Mouse (Mus musculus) monocyte, adult 5-6 weeks (primary cell): ENCODE results near the gene Hs6st3. TPM values are rescaled to one million over a fixed set of nuclear protein-coding genes. Genes with fewer than 3 reads are reported as not detected.

Experiments used
- ATAC-seq: fragments of 153-309, 156-312 bp; replicated peaks from 2 replicates; pipeline ENCODE4 v1.8.0; 2017; ENCODE audit warnings: mild to moderate bottlenecking; ENCODE audit not compliant: low TSS enrichment, insufficient number of reproducible peaks, severe bottlenecking, poor library complexity, low FRiP score
- total RNA-seq: library from RNA; stranded (forward); fragments of 200-1000, 200-491, 200-594 nt; gene quantifications from 3 replicates; pipeline ENCODE4 v1.2.3, GENCODE M21; 2017

The Hs6st3 gene
- total RNA-seq, 1 experiment from 2014 or later = not detected

DNA sequence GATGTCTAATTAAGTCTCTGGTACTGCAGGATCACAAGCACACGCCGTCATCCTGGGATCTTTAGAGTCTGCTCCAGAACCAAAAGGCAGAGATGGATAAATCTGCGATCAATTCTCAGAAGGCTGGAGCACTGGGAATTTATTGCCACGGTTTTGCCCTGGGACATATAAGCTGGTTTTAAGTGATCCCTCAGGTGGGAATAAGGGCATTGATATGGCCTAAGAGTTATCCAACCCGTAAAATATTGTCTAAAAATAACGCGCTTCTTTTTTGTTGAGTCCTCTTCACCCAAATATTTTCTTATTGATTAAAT lies 693.8 kb downstream of the Hs6st3 start:
- ATAC-seq = no peak

DNA sequence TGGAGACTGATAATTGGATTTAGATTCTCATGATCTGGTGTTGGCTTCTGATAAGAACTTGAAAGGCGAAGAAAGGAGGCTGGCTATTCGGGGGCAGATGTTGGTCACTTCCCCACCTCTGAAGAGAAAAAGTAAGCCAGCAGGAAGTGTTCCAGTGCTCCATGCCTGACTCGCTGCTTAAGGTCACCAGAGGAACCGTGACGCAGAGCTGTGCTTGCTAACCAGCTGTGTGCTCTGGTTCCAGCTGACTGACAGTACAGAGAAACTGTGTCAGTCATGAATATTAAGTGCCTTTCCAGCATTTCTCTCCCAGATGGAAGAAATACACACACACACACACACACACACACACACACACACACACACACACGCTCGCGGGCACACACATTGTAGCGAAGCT lies 694.8 kb downstream of the Hs6st3 start:
- ATAC-seq = no peak

DNA sequence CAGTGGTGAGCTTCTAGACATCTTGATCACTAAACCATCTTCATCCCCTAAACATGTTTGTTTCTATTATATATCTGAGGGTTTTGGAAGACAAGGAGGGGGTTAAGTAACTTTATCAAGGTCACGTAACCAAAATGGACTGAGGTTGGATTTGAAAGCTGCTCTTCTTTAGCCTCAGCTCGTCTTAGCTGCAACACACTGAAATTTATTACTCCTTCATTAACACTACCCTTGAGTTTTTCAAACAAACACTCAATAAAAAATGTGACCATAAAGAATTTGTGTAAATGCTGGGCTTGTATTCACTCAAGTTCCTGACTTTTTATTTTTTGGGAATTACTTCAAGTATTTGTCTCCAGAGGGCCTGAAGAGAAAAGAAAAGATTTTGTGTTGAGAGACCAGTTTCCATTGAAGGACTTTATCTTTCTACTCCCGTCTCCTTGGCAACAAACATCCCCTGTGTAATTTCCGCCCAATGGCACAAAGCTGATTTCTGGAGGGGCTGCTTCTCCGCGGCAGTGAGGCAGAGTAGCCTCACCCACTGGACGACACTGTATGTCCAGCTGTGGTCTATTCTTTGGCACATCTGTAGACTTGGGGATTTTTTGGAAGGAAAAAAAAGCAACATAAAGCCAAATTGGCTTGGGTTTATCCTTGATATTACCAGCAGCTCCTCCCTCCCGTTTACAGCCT lies 696.0 kb downstream of the Hs6st3 start:
- ATAC-seq = no peak

DNA sequence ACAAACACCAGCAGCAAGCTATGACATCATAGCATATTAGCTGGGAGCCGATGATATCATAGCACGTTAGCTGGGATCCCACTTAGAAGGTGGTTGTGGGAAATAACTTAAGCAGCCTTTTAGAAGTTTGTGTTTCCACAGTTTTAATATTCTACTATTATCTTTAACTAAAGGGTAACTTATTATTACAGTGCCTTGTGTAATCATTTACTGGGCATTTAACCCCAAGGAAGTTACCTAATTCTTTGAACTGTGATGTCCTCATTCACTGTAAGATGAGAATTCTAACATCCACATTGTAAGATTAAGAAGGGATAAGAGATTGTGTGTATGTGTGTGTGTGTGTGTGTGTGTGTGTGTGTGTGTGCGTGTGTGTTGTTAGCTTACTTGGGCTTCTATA lies 697.9 kb downstream of the Hs6st3 start:
- no peak for ATAC-seq

DNA sequence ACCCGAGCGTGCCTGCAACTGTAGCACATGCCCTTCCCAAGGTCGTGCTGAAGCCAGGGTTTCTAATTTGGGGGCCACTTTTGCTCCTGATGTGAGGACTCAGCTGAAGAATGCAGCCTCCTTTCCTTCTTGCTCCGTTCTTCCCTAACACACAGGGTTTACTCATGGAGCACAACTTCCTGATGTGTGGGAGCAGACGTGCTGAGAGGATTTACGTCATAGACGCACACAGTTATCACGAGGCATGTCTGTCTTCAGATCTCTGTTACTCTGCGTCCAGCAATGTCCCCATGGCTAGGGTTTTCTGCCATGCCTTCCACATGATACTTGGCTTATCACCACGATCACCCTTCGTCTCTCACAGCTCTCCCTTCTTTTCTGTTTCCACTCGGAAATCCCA lies 709.4 kb downstream of the Hs6st3 start:
- ATAC-seq = no peak

DNA sequence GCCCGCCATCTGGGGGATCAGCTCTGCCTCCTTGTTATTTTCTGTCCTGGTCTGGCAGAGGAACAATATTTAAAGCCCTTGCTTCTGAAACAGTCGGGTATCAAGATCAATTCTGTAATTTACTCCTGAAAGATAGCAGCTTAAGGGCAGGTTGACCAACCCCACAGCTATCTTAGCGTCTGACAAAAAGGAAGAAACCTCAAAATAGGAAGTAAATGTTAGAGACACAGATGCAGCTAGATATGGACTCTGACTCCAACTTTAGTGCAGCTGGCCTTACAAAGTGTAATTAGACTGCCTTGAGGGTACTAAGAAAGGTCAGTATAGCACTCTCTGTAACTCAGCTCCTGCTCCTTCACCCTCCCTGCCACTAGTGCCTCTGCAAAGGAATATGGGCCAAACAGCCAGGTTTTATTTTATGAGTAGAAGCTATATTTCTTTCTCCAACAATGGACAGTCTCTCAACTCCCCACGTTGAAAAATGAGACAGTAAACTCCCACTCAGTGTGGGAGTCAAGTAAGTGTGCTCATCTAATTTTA lies 710.7 kb downstream of the Hs6st3 start:
- no peak for ATAC-seq

DNA sequence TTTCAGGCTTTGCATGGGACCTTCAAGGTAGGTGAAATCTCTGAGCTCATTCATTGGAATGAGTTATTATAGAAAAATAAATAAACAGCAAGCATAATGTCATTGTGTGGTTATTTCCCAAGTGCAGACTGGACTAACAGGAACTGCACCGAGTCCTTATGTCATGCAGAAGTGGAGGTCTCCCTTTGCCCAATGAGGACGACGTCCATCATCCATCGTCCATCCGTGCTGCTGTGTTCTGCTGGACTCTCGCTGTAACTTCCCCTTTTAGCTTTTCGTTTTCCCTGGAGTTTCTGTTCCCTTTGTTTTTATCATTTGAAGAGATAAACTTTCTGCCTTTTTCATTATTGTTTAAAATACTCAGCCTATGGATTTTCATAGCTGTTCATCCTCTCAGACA lies 711.2 kb downstream of the Hs6st3 start:
- ATAC-seq = no peak

DNA sequence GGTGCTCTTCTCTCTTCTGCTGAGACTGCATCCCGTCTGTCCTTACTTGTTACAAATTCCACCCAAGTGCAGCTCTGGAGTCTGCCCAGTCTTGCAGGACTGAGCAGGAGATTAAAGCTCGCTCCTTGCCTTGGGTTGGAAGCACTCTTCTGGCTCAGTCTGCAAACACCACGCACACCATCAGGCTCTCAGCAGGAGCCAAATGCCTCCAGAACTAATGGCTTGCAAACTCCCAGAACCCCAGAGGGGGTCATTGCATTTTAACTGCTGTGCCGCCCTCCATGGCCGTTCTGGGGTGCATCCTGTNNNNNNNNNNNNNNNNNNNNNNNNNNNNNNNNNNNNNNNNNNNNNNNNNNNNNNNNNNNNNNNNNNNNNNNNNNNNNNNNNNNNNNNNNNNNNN lies 714.0 kb downstream of the Hs6st3 start:
- ATAC-seq = no peak

DNA sequence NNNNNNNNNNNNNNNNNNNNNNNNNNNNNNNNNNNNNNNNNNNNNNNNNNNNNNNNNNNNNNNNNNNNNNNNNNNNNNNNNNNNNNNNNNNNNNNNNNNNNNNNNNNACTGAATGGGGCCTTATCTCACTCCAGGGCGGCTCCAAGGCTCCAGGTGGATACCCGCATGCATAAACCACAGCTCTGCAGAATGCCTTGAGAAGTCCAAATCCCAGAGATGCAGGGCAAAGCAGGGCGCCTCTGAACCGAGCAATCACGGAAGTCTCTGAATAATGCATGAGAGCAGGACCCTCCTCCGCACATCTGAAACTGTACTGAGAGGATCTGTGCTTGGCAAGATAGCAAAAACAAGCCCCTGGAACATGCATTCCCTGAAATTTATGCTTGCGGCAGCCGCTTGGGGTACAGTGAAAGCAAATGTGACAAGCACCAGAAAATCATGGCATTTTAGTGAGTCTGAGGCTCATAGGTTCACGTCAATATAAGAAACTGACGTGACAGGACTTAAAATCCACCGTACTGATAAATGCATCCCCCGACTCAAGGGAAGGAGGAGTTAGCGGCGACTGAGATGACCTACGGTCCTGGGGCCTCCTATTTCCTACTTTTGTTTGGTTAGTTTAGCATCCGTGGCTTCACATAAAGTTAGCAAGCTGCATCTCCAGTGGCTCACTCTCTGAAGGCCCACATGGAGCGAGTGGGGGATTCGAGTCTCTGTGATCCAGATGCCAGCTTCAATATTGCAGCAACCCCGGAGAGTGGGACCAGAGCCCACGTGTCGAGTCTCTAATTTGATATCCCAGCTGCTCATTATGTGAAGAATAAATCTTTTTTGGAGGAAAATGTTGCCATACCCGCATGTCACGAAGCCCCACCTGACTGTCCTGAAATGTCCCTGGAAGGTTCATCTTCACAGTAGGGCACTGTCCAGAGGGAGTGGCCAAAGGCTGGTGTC lies 719.5 kb downstream of the Hs6st3 start:
- no peak for ATAC-seq

DNA sequence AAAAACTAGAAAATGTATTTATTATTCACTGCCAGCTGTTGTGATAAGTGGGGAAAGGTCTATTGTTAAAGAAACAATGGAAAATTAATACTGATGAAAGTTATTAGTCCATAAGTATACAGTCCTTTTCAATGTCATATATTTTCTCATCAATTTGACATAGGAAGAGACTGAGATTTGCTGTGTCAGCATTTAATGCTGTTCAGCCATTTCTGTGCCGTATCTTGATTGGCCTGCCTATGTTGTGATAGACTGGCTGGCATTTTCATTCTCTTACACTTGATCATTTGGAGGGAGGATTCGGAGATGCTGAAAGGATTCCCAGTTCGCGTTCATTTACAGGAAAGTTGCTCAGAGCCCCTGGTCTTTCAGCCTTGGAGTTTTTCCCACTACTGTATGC lies 735.5 kb downstream of the Hs6st3 start:
- no peak for ATAC-seq

DNA sequence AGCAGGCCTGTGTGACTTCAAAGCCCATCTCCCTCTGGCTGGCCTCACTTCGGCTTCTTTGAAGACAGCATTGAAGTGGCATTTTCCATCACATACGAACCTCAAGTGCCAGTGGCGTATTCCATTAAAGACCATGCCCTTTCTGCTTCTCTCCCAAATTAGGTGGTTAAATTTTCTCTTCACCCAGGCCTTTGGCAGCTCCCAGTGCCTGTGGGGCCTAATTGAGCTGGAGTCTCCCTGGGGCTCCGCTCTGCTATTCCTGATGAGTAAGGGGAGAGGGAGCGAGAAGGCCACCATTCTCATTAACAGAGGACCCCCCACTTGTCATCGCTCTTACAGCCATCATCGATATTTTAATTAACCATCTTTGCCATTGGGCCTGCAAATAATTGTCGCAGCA lies 754.8 kb downstream of the Hs6st3 start:
- ATAC-seq = no peak

DNA sequence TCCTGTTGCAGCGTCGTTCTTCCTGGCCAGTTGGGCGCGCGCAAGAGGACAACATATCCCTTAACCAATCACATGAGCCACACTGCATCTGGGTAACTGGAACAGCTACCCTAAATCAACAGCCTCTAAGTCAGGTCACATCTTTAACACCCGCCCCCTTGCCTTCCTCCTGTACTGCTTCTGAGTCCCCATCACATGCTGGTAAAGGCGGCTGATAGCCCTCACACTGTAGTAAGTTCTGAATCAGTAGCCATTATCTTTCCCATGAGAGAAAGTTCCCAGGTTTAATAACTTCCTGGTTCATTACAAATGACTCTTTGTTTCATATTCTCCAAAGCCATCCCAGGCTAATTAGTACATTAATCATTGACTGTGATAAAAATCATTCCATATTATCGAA lies 757.0 kb downstream of the Hs6st3 start:
- no peak for ATAC-seq

DNA sequence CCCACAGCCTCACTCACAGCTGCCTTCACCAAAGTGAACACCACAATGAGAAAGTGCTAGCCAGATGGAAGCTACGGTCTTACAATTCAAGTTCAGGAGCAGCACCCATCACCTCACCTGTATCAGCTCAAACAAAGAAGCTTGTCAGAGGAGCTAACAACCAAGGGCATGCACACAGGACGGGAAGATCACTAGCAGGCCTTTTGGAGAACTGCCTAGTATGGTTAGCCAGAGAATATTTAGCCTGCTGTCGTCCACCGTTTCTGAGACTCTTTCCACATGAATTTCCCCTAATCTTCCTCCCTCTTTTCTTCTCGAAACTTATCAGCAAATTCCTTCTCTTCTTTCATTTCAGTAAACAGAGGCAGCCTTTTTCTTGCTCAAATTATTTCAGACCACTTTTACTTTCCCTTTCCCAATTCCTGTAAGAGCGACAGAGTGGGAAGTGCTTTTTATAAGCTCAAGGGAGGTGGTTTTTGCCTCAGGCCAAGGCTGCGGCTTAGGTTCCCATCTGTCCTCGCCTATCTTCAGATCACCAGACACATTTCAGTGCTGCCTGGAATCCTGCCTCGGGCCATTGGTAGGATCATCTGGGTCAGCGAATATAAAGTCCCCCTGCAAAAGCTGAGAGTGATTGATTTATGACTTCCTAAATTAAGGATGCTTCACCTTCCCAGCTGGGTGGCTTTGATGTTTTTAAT lies 757.8 kb downstream of the Hs6st3 start:
- no peak for ATAC-seq

DNA sequence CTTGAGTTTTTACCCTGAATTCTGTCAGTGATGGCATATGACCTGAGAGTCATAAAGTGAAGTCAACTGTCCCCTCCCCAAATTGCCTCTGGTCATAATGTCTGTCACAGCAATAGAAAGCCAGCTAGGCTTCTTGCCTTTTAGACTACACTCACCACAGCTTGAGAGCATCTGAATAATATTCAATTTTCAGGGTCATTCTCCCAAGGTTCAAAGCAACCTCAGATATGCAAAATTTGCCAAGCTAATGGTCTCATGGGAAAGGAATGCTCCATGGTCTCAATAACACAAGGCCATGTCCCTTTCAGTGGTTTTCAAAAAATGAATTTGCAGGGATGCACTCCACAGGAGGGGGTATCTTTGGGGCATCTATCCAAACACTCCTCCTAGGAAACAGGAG lies 764.3 kb downstream of the Hs6st3 start:
- ATAC-seq = no peak

DNA sequence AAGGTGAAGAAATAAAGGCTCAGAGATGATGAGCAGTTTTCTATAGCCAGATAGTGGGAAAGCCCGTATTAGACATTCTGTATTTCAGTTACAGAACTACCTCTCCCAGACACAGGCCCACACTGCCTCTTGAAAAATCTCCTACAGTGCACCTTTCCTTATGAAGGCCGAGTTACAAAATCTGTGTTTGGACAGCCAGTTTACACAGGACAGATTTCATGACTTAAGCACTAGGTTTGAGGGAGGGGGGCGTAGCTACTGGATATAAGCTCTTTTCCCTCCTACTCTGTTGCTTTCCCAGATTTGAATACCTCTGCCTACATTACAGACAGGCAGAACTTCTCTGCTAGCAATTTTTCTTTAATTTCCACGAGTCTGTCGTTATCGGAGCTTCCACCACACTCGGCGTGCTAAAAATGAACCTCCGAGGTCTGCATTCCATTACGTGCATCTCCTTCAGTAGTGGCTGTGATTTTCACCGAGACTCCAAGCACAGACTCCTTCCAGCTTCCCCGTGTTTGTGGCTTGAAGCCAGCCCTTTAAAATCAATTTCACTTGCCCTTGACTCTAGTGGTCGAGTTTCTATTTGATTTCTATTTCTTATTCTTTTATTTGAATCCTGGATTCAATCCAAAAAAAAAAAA lies 770.0 kb downstream of the Hs6st3 start:
- no peak for ATAC-seq

DNA sequence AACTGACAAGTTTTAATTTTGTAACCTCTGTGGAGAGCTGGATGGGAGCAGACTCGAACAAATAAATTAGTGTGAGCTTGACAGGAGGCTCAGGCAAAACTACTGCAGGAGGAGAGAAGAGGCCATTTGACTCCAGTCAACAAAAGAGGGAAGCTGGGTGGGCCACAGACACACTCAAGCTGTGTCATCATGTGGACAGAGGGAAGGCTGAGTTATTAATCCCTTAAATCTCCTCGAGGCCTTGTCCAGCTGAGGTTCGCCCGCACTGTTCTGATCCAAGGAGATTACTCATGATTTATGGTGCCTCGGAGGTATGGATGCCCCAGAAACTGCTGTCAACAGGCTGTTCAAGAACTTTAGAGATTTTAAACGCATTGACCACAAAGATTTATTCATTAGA lies 776.4 kb downstream of the Hs6st3 start:
- no peak for ATAC-seq

DNA sequence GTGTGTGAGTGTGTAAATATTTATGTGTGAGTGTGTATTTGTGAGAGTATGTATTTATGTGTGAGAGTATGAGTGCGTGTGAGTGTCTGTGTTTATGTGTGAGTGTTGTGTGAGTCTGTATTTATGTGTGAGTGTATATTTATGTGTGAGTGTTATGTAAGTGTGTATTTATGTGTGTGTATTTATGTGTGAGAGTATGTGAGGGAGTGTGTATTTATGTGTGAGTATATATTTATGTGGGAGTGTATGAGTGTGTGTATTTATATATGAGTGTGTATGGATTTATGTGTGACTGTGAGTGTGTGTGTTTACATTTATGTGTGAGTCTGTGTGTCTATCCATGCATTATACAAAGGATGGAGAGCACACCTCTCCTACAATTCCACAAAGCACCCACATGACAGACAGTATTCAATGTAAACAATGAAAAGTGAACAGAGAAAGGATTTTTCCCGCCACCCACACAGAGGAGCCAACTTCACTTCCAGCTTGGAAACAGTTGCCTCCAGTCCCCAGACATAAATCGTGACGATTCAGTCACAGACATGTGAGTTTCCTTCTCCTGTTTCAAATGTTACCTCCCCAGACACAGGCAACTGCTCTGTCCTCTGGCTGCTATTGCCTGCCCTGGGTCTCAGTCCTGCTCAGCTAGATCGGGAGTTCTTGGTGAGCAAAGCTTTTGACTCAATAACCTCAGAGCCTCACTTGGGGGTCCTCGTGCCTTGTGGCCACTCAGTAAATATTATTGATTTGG lies 780.3 kb downstream of the Hs6st3 start:
- no peak for ATAC-seq

DNA sequence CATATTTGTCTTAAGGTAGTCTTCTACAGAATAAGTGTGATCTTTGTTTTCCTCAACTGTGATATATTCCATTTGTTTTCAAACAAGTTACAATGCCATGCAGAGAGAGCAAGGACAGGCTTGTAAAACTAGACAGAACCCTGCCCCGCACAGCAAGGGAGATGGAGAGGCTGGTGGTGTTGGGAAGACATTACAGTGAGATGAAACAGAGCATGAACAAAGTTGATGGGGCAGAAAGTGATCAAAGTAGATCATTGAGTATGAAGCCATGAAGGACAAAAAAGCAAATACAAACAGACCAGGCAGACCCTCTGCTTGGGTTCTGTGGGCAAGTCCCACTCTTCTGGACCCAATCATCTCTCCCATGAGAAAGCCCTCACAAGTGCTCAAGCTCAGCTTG lies 781.0 kb downstream of the Hs6st3 start:
- no peak for ATAC-seq
